Mouse (Mus musculus) hindbrain, embryonic 16.5 days (tissue): ENCODE results near the gene Mybph. TPM values are rescaled to one million over a fixed set of nuclear protein-coding genes. Genes with fewer than 3 reads are reported as not detected.

Experiments used
- ATAC-seq: fragments of 200-750 bp; cut with Nextera tagmentation; 2 replicates; pipeline ENCODE4 v1.8.0; 2017; ENCODE audit warnings: moderate TSS enrichment, moderate library complexity
- H3K27ac ChIP-seq: fragments of 300-500 bp; sonication (generic); 2 replicates; pipeline ENCODE4 v1.5.1; 2014; ENCODE audit warnings: low read depth, mild to moderate bottlenecking, control low read depth, low read length, moderate library complexity
- H3K27me3 ChIP-seq: fragments of 300-500 bp; sonication (generic); replicated peaks from 2 replicates; pipeline ENCODE4 v1.6.1; 2014; ENCODE audit warnings: low read length; ENCODE audit not compliant: control insufficient read depth, insufficient read depth
- H3K36me3 ChIP-seq: fragments of 300-500 bp; sonication (generic); 2 replicates; pipeline ENCODE4 v1.6.1; 2014; ENCODE audit warnings: mild to moderate bottlenecking, low read length, moderate library complexity, mixed read lengths; ENCODE audit not compliant: control insufficient read depth, insufficient read depth
- H3K4me1 ChIP-seq: fragments of 300-500 bp; sonication (generic); 2 replicates; pipeline ENCODE4 v1.6.1; 2014; ENCODE audit warnings: low read depth, low read length; ENCODE audit not compliant: control insufficient read depth, insufficient read depth
- H3K4me2 ChIP-seq: fragments of 300-500 bp; sonication (generic); 2 replicates; pipeline ENCODE4 v1.6.1; 2014; ENCODE audit warnings: mild to moderate bottlenecking, low read length, control low read depth, moderate library complexity
- H3K4me3 ChIP-seq: fragments of 300-500 bp; sonication (generic); 2 replicates; pipeline ENCODE4 v1.5.1; 2014; ENCODE audit warnings: mild to moderate bottlenecking, low read length, control low read depth, moderate library complexity
- H3K9ac ChIP-seq: fragments of 300-500 bp; sonication (generic); 2 replicates; pipeline ENCODE4 v1.6.1; 2014; ENCODE audit warnings: low read depth, mild to moderate bottlenecking, control low read depth, low read length, moderate library complexity
- H3K9me3 ChIP-seq: fragments of 300-500 bp; sonication (generic); 2 replicates; pipeline ENCODE4 v1.6.1; 2014; ENCODE audit warnings: mild to moderate bottlenecking, low read length, moderate library complexity; ENCODE audit not compliant: control insufficient read depth
- WGBS: fragments of 180-500 bp; shearing (Covaris S2); extraction: QIAGEN DNeasy Blood & Tissue Kit; methylation state at CpG from one replicate; pipeline ENCODE4 v1.1.7; 2014; 5-methylcytosine and 5-hydroxymethylcytosine counted together
- polyA plus RNA-seq: library from polyadenylated mRNA; unstranded; fragments of >200 nt; fragmentation: Nextera tagmentation; extraction: Ambion mirVana; gene quantifications from 2 replicates; pipeline ENCODE4 v1.2.1, GENCODE M21; 2015

Gene Mybph
- polyA plus RNA-seq, 1 experiment from 2014 or later: 0.09 TPM

- Histone ChIP-seq H3K9ac (no peak overlapping the region), H3K4me1 (no peaks in the 10 kb centered on the region), H3K4me3 (no peak overlapping the region), H3K27me3 (no peaks in the 10 kb centered on the region), H3K9me3 (no peaks in the 10 kb centered on the region), H3K27ac (no peak overlapping the region), H3K4me2 (no peak overlapping the region), H3K36me3 (no peaks in the 10 kb centered on the region)
- 82% methylated on average over 6 of the region's 6 CpGs for WGBS
- ATAC-seq: no peak
Measured at GRCm38 (mm10) chr1:134161399-134161798, 31.8 kb upstream of the Mybph start.

GRCm38 (mm10) chr1:134162510-134163225 is 30.6 kb upstream of the Mybph start:
- H3K27ac ChIP-seq: no peak overlapping the region
- no peaks in the 10 kb centered on the region for H3K9me3 ChIP-seq
- H3K4me1 ChIP-seq: no peaks in the 10 kb centered on the region
- no peaks in the 10 kb centered on the region for H3K36me3 ChIP-seq
- H3K27me3 ChIP-seq: no peaks in the 10 kb centered on the region
- H3K4me3 ChIP-seq: no peak overlapping the region
- ATAC-seq: no peak
- no peak overlapping the region for H3K9ac ChIP-seq
- WGBS: 83% methylated on average over 6 of the region's 6 CpGs
- H3K4me2 ChIP-seq: no peak overlapping the region

- Histone ChIP-seq H3K27me3 (no peaks in the 10 kb centered on the region), H3K27ac (no peak overlapping the region), H3K4me1 (no peaks in the 10 kb centered on the region), H3K9me3 (no peaks in the 10 kb centered on the region), H3K36me3 (no peaks in the 10 kb centered on the region), H3K4me3 (no peak overlapping the region), H3K4me2 (no peak overlapping the region), H3K9ac (no peak overlapping the region)
- no peak for ATAC-seq
- WGBS: 87% methylated on average over 7 of the region's 7 CpGs
Measured at GRCm38 (mm10) chr1:134163476-134163875, 29.8 kb upstream of the Mybph start.

- 76% methylated on average over 4 of the region's 4 CpGs for WGBS
- Histone ChIP-seq H3K4me1 (no peaks in the 10 kb centered on the region), H3K4me3 (no peak overlapping the region), H3K4me2 (no peak overlapping the region), H3K36me3 (no peaks in the 10 kb centered on the region), H3K9me3 (no peaks in the 10 kb centered on the region), H3K27ac (no peak overlapping the region), H3K27me3 (no peaks in the 10 kb centered on the region), H3K9ac (no peak overlapping the region)
- no peak for ATAC-seq
Measured at GRCm38 (mm10) chr1:134164454-134164853, 28.8 kb upstream of the Mybph start.

- Histone ChIP-seq H3K9ac (no peak overlapping the region), H3K9me3 (no peaks in the 10 kb centered on the region), H3K4me2 (no peak overlapping the region), H3K27me3 (no peaks in the 10 kb centered on the region), H3K27ac (no peak overlapping the region), H3K4me1 (no peaks in the 10 kb centered on the region), H3K4me3 (no peak overlapping the region), H3K36me3 (no peaks in the 10 kb centered on the region)
- 97% methylated on average over 3 of the region's 3 CpGs for WGBS
- ATAC-seq: no peak
Measured at GRCm38 (mm10) chr1:134166547-134166946, 26.7 kb upstream of the Mybph start.

GRCm38 (mm10) chr1:134167416-134168305 is 25.6 kb upstream of the Mybph start:
- ATAC-seq: no peak
- Histone ChIP-seq H3K36me3 (no peaks in the 10 kb centered on the region), H3K9me3 (no peaks in the 10 kb centered on the region), H3K9ac (no peak overlapping the region), H3K4me1 (no peaks in the 10 kb centered on the region), H3K4me2 (no peak overlapping the region), H3K27ac (no peak overlapping the region), H3K4me3 (no peak overlapping the region), H3K27me3 (no peaks in the 10 kb centered on the region)
- 54% methylated on average over 14 of the region's 14 CpGs for WGBS

- Histone ChIP-seq H3K4me3 (no peak overlapping the region), H3K27ac (no peak overlapping the region), H3K4me2 (no peak overlapping the region), H3K9ac (no peak overlapping the region), H3K4me1 (no peaks in the 10 kb centered on the region), H3K36me3 (no peaks in the 10 kb centered on the region), H3K9me3 (no peaks in the 10 kb centered on the region), H3K27me3 (no peaks in the 10 kb centered on the region)
- no peak for ATAC-seq
- 92% methylated on average over 3 of the region's 3 CpGs for WGBS
Measured at GRCm38 (mm10) chr1:134168567-134168966, 24.7 kb upstream of the Mybph start.

GRCm38 (mm10) chr1:134168985-134169697 is 24.1 kb upstream of the Mybph start:
- H3K4me2 ChIP-seq: no peak overlapping the region
- no peaks in the 10 kb centered on the region for H3K27me3 ChIP-seq
- no peaks in the 10 kb centered on the region for H3K9me3 ChIP-seq
- WGBS: 90% methylated on average over 8 of the region's 8 CpGs
- no peak overlapping the region for H3K9ac ChIP-seq
- no peaks in the 10 kb centered on the region for H3K36me3 ChIP-seq
- no peak overlapping the region for H3K27ac ChIP-seq
- H3K4me3 ChIP-seq: no peak overlapping the region
- ATAC-seq: no peak
- H3K4me1 ChIP-seq: no peaks in the 10 kb centered on the region

GRCm38 (mm10) chr1:134173081-134173480 is 20.2 kb upstream of the Mybph start:
- 67% methylated on average over 7 of the region's 7 CpGs for WGBS

More at GRCm38 (mm10) chr1:134173081-134173480, 20.2 kb upstream of the Mybph start:
- H3K27me3 ChIP-seq: no peaks in the 10 kb centered on the region
- H3K36me3 ChIP-seq: no peaks in the 10 kb centered on the region
- H3K27ac ChIP-seq: no peak overlapping the region
- H3K9ac ChIP-seq: no peak overlapping the region
- H3K4me3 ChIP-seq: no peak overlapping the region
- no peak for ATAC-seq
- no peak overlapping the region for H3K4me2 ChIP-seq
- H3K9me3 ChIP-seq: no peaks in the 10 kb centered on the region
- H3K4me1 ChIP-seq: no peaks in the 10 kb centered on the region
